Mouse (Mus musculus) kidney, adult 18-20 months (tissue): ENCODE data around the gene Anxa4.

Experiments used
- DNase-seq: peaks from one replicate; pipeline ENCODE4 v3.0.0; 2021

Gene Anxa4

GRCm38 (mm10) chr6:86793021-86793815 is at the start of gene Anxa4:
Gene Anxa4, minus strand, starts transcription at chr6:86793584.
- DNase-seq, result peak; percentile 90

DNA sequence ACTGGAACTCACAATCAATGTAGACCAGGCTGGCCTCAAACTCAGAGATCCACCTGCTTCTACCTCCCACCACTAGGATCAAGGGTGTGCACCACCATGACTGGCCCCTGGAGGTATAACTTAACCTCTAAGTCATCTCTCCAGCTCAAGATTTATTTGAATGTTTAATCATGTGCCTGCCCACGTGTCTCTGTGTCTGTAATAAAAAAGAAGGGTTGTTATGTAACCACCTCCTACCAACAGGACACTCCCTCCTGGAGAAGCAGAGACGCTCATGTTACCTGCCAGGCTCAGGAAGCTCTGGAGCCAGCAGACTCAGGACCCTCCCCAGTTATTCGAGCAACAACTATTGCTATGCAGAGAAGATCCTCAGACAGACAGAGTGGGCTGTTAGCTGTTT is 48.6 kb upstream of the Anxa4 start:
- no peak for DNase-seq

GRCm38 (mm10) chr6:86839089-86839488 is 45.7 kb upstream of the Anxa4 start:
- no peak for DNase-seq

DNA sequence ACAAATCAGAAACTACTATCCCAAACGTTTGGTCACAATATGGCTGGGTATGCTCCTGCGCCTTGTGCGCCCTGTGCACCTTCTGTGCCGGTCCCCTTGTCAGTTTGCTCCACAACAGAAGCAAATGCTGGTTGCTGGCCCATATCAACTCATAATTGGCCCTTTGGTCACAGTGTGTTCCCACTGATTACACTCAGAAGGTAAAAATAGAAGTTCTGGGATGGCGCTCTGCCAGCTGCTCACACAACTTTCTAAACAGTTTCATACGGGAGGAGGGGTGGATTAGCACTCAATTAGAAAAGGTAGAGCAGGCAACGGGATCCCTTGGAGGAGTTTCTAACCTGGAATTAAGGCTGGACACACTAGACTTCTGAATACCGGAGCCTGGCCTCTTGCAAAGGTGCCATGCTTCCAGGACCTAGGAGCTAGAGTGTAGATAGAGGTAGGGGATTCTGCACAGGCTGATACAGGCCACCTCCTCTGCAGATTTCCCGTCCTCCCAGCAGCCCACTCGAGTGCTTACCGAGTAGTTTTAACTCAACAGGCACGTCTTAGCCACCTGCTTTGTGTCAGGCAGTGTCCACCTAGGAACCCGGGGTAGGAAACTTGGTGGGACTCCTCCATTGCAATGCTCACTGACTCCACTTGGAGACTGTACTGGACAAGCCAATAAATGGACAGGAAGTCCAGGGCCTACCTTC is 39.6 kb upstream of the Anxa4 start:
- peak; percentile 75 for DNase-seq

DNA sequence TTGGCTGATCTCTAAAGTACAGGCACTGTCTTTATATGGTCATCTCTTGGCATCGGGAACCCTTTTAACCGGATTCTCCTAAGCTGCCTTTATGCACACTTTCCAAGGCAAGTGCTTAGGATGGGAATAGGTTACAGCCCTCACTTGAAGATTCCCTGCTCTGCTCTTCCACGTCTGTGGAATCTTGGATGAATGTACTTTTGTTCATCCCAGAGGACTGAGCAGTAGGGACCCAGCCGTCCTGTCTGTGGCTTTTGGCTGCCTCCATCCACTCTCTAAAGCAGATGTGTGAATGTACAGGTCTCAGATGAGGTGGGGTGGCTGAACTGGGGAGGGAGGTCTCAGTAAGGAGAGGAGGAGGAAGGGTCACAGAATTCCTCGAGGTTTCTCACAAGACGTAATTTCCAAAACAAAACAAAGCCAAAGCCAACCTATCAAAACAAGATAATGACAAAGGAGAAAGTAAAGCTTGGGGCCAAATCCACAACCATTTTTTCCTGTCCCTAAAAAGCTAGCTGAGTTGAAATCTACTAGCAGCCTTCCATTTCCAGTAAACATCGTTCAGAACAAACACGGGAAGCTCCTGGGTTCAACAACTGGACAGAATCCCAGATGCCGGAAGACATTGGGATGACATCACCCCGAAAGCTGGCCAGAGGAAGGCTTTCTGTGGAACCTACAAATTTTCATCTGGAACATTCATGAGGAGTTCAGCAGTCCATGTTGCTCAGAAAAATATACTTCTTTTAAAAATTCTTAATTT is 37.5 kb upstream of the Anxa4 start:
- no peak for DNase-seq

DNA sequence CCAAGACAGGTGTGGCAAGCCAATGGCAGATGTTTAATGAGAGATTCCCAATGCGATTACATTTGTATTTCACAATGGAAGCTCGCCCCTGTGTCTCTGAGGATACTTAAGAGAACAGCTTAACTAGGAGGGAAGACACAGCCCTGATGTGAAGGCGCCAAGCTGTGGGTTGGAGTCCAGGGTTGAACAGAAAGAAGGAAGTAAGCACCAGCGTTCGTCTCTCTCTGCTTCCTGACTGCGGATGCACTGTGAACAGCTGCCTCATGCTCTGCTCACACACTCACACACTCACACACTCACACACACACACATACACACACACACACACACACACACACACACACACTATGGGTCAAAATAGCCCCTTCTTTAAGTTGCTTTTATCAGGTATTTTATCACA is 36.4 kb upstream of the Anxa4 start:
- DNase-seq, result no peak

- DNase-seq, result no peak
Observed at GRCm38 (mm10) chr6:86827432-86827831, 34.0 kb upstream of the Anxa4 start.

- DNase-seq, result no peak
Observed at GRCm38 (mm10) chr6:86824401-86824800, 31.0 kb upstream of the Anxa4 start.

- DNase-seq, result peak; percentile 46
Observed at GRCm38 (mm10) chr6:86823824-86824223, 30.4 kb upstream of the Anxa4 start.

DNA sequence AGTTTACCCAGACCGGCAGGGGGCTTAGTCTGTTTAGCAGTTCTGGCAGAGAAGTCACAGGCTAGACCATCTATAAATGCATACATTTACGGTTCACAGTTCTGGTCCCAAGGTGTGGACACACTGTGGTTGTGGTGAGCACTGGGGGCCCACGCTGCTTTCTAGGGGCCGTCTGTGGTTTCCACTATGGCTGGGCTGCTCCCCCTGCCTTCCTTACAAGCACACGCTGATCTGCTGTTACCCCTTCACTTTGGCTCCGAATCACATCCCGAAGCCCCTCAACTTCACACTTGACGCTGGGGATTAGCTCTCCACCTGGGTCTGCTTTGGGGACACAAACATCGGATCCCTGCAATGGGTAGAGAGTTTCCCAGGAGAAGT is 29.7 kb upstream of the Anxa4 start:
- DNase-seq, result no peak

GRCm38 (mm10) chr6:86822285-86823050 is 29.1 kb upstream of the Anxa4 start:
- DNase-seq, result peak; percentile 33

- no peak for DNase-seq
Observed at GRCm38 (mm10) chr6:86820690-86821089, 27.3 kb upstream of the Anxa4 start.

DNA sequence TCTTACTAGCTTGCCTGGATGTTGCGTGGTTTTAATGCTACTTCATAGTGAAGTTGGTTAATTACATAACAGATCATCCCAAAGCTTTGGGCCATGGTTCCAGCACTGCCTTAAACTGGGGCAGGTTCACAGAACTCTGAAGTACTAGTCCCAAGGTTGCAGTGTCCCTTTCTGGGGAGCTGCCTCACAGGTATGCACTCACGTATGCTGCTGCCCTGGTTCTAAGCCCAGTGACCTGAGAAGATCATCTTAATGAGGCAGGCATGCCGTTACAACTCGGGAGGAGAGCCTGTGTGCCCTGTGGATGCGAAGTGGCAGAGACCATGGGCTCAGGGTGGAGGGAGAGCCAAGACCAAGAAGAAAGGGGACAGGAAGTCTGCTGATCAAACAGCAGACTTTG is 26.5 kb upstream of the Anxa4 start:
- peak; percentile 28 for DNase-seq

GRCm38 (mm10) chr6:86818914-86819313 is 25.5 kb upstream of the Anxa4 start:
- no peak for DNase-seq

GRCm38 (mm10) chr6:86816586-86816985 is 23.2 kb upstream of the Anxa4 start:
- DNase-seq, result no peak

GRCm38 (mm10) chr6:86815436-86815835 is 22.1 kb upstream of the Anxa4 start:
- DNase-seq, result no peak

GRCm38 (mm10) chr6:86814926-86815325 is 21.5 kb upstream of the Anxa4 start:
- DNase-seq, result no peak

- peak; percentile 75 for DNase-seq
Observed at GRCm38 (mm10) chr6:86813341-86813740, 20.0 kb upstream of the Anxa4 start.

DNA sequence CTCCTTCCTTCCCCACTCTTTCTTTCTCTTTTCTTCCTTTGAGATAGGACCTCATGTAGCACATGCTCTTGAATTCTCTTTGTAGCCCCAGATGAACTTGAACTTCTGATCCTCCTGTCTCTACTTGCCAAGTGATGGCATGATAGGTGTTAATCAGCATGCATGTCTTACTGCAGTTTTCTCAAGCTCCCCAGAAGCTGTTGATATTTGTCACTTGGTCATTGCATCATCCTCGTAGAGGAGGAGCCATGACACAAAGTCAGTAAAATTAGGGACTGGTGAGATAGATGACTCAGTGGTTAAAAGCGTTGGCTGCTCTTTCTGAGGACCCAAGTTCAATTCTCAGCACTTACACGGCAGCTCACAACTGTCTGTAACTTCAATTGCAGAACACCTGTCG is 19.5 kb upstream of the Anxa4 start:
- DNase-seq, result no peak

DNA sequence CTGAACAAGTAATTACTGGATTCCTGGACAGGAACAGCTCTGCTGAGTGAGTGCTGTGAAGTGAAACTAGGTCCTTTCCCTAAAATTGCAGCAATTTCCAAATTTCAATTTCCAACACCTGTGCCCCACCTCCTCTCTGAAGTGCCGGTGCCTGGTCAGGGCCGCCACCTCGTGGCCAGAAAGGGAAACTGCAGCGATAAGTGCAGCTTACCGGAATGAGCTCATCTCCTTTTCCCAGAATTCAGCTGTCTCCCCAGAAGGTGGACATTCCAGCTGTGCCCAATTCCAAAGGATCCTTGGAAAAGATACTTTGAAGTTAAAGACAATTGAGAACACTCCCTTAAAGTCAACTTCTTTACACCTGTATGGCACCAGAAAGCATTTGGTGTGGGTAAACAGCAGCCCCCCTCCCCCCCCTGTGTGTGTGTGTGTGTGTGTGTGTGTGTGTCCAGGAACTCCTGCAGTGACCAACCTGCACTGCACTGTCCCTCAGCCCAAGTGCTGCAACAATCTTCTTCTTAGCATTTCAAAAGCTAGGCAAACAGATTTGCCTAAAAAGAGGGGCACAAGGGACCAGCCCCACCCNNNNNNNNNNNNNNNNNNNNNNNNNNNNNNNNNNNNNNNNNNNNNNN is 13.2 kb upstream of the Anxa4 start:
- DNase-seq, result peak; percentile 76

GRCm38 (mm10) chr6:86804646-86805045 is 11.3 kb upstream of the Anxa4 start:
- no peak for DNase-seq

- no peak for DNase-seq
Observed at GRCm38 (mm10) chr6:86801431-86801830, 8.0 kb upstream of the Anxa4 start.
